Mouse (Mus musculus): ENCODE measurements around the gene Kcng1.

DNA sequence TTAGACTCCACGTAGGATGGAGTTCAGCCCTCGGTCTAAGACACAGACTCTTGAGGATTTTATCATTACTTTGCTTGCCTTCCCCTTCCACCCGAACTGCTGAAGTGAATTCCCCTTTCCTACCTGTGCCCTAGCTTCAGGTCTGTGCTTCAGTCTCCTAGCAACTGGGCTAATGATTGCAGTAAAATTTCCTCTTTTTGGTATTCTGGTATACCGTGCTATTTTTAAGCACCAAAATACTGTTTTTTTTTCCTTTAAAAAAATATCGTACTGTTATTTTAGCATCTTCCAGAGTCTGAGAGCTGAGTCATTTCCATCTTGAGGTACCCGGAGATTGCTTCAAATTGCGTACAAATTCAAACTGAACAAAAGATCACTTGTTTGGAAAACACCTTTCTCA is 27.4 kb upstream of the Kcng1 start:
- TF ChIP-seq CTCF (IDR thresholded peaks at IDR 0.05; ENCODE audit: insufficient read depth, low read length) = no peak
- no peak for TF ChIP-seq POLR2A (IDR thresholded peaks at IDR 0.05; ENCODE audit: borderline replicate concordance, extremely low read depth, low read depth, low read length)

Measured in lung, adult 2 months (tissue).